Mouse (Mus musculus): Measurements from ENCODE around the gene Dync1li1.
"Not testable (repeated sequence)": the region's sequence is repeated elsewhere in the genome, so short reads cannot be mapped to it uniquely, and the experiment has no call there.

The Dync1li1 gene

GRCm38 (mm10) chr9:114673626-114674025 lies 15.0 kb upstream of the Dync1li1 start:
- ATAC-seq (ENCODE audit: low TSS enrichment), result no peak

GRCm38 (mm10) chr9:114678576-114678975 lies 10.0 kb upstream of the Dync1li1 start:
- no peak for ATAC-seq (ENCODE audit: low TSS enrichment)

- no peak for ATAC-seq (ENCODE audit: low TSS enrichment)
These were observed 8.6 kb upstream of the Dync1li1 start for GRCm38 (mm10) chr9:114679944-114680343.

- no peak for ATAC-seq (ENCODE audit: low TSS enrichment)
These were observed 8.1 kb upstream of the Dync1li1 start for GRCm38 (mm10) chr9:114680531-114680930.

GRCm38 (mm10) chr9:114682193-114682592 lies 6.4 kb upstream of the Dync1li1 start:
- no peak for ATAC-seq (ENCODE audit: low TSS enrichment)

GRCm38 (mm10) chr9:114686245-114686644 lies 2.3 kb upstream of the Dync1li1 start:
- no peak for ATAC-seq (ENCODE audit: low TSS enrichment)

- no peak for ATAC-seq (ENCODE audit: low TSS enrichment)
These were observed 951 bp upstream of the Dync1li1 start for GRCm38 (mm10) chr9:114687639-114688038.

GRCm38 (mm10) chr9:114688953-114689407 lies 390 bp downstream of the Dync1li1 start:
- peak; percentile 67 for ATAC-seq (ENCODE audit: low TSS enrichment)

- ATAC-seq (ENCODE audit: low TSS enrichment), result no peak
These were observed 1.6 kb downstream of the Dync1li1 start for GRCm38 (mm10) chr9:114690119-114690601.

GRCm38 (mm10) chr9:114691112-114691511 lies 2.5 kb downstream of the Dync1li1 start:
- ATAC-seq (ENCODE audit: low TSS enrichment), result no peak

GRCm38 (mm10) chr9:114695662-114696061 lies 7.1 kb downstream of the Dync1li1 start:
- ATAC-seq (ENCODE audit: low TSS enrichment), result not testable (repeated sequence)

GRCm38 (mm10) chr9:114697072-114697471 lies 8.5 kb downstream of the Dync1li1 start:
- ATAC-seq (ENCODE audit: low TSS enrichment), result peak; percentile 69

- ATAC-seq (ENCODE audit: low TSS enrichment), result peak; percentile 87
These were observed 9.3 kb downstream of the Dync1li1 start for GRCm38 (mm10) chr9:114697926-114698325.

- no peak for ATAC-seq (ENCODE audit: low TSS enrichment)
These were observed 10.7 kb downstream of the Dync1li1 start for GRCm38 (mm10) chr9:114699262-114699661.

GRCm38 (mm10) chr9:114699882-114700665 lies 11.5 kb downstream of the Dync1li1 start:
- ATAC-seq (ENCODE audit: low TSS enrichment), result no peak

- no peak for ATAC-seq (ENCODE audit: low TSS enrichment)
These were observed 12.4 kb downstream of the Dync1li1 start for GRCm38 (mm10) chr9:114701031-114701430.

- ATAC-seq (ENCODE audit: low TSS enrichment), result no peak
These were observed 13.3 kb downstream of the Dync1li1 start for GRCm38 (mm10) chr9:114701921-114702320.

GRCm38 (mm10) chr9:114707805-114708204 lies 19.2 kb downstream of the Dync1li1 start:
- ATAC-seq (ENCODE audit: low TSS enrichment), result no peak

- no peak for ATAC-seq (ENCODE audit: low TSS enrichment)
These were observed 21.8 kb downstream of the Dync1li1 start for GRCm38 (mm10) chr9:114710345-114710744.

- no peak for ATAC-seq (ENCODE audit: low TSS enrichment)
These were observed 24.9 kb downstream of the Dync1li1 start for GRCm38 (mm10) chr9:114713481-114713880.

GRCm38 (mm10) chr9:114716677-114717331 lies 28.2 kb downstream of the Dync1li1 start:
- no peak for ATAC-seq (ENCODE audit: low TSS enrichment)

GRCm38 (mm10) chr9:114727315-114727714 lies 38.7 kb downstream of the Dync1li1 start:
- ATAC-seq (ENCODE audit: low TSS enrichment), result peak; percentile 28; the same call in 1 of the 2 replicates

GRCm38 (mm10) chr9:114728432-114728831 lies 39.8 kb downstream of the Dync1li1 start:
- ATAC-seq (ENCODE audit: low TSS enrichment), result not testable (repeated sequence)

All from frontal cortex, adult (tissue).